Mouse (Mus musculus) neural tube, embryonic 13.5 days (tissue): Measurements from ENCODE around the gene Serpina11. TPM values are rescaled to one million over a fixed set of nuclear protein-coding genes. Genes with fewer than 3 reads are reported as not detected.

Source experiments
- ATAC-seq: fragments of 200-750 bp; cut with Nextera tagmentation; 2 replicates; pipeline ENCODE4 v1.8.0; 2017; ENCODE audit warnings: low read depth, mild to moderate bottlenecking, moderate TSS enrichment, moderate library complexity
- H3K27ac ChIP-seq: fragments of 300-500 bp; sonication (generic); replicated peaks from 2 replicates; pipeline ENCODE4 v1.5.1; 2015; ENCODE audit warnings: moderate library complexity, mild to moderate bottlenecking, inconsistent platforms
- H3K27me3 ChIP-seq: fragments of 300-500 bp; sonication (generic); 2 replicates; pipeline ENCODE4 v1.6.1; 2015; ENCODE audit warnings: mild to moderate bottlenecking, inconsistent platforms
- H3K36me3 ChIP-seq: fragments of 300-500 bp; sonication (generic); 2 replicates; pipeline ENCODE4 v1.6.1; 2015; ENCODE audit warnings: mild to moderate bottlenecking, inconsistent platforms
- H3K4me1 ChIP-seq: fragments of 300-500 bp; sonication (generic); replicated peaks from 2 replicates; pipeline ENCODE4 v1.6.1; 2015; ENCODE audit warnings: inconsistent platforms
- H3K4me2 ChIP-seq: fragments of 300-500 bp; sonication (generic); 2 replicates; pipeline ENCODE4 v1.6.1; 2015; ENCODE audit warnings: inconsistent platforms, mild to moderate bottlenecking, moderate library complexity
- H3K4me3 ChIP-seq: fragments of 300-500 bp; sonication (generic); 2 replicates; pipeline ENCODE4 v1.5.1; 2015; ENCODE audit warnings: mild to moderate bottlenecking, inconsistent platforms
- H3K9ac ChIP-seq: fragments of 300-500 bp; sonication (generic); 2 replicates; pipeline ENCODE4 v1.6.1; 2015; ENCODE audit warnings: moderate library complexity, mild to moderate bottlenecking, inconsistent platforms
- H3K9me3 ChIP-seq: fragments of 300-500 bp; sonication (generic); 2 replicates; pipeline ENCODE4 v1.6.1; 2016; ENCODE audit warnings: inconsistent platforms
- WGBS: fragments of 180-500 bp; shearing (Covaris S2); methylation state at CpG from one replicate; pipeline ENCODE4 v1.1.7; 2015; 5-methylcytosine and 5-hydroxymethylcytosine counted together
- polyA plus RNA-seq: library from polyadenylated mRNA; unstranded; fragments of >200 nt; fragmentation: Nextera tagmentation; extraction: Ambion mirVana; gene quantifications from 2 replicates; pipeline ENCODE4 v1.2.1, GENCODE M21; 2015

Gene Serpina11
- polyA plus RNA-seq: not detected in 2 replicates

DNA sequence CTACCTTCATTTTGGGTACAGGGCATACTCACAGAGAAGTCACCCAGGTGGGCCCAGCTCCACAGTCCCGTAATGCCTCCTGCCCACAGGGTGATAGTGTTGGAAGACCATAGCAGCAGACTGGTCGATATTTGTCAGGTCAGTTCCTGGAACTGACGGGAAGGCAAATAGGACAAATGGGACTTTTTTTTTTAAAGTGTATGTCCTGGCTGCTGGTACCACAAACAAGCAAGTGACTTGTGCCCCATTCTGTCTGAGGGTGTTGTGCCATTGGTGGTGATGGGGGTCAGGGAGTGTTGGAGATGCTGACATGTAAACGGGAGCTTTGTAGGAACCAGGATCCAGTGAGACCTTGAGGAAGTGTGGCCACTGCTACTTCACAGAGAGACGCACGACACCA, at the start of gene Serpina11:
Gene Serpina11, minus strand, starts transcription at position 101 of the 400 bp plus-strand sequence.
- Histone ChIP-seq H3K9me3 (no peaks in the 10 kb centered on the region), H3K4me3 (no peak within 1 kb of the TSS), H3K4me2 (no peak within 1 kb of the TSS), H3K27ac (no peak within 1 kb of the TSS), H3K4me1 (no peaks in the 10 kb centered on the region), H3K27me3 (no peaks in the 10 kb centered on the region), H3K36me3 (no peaks in the 10 kb centered on the region), H3K9ac (no peak within 1 kb of the TSS)
- WGBS: 90% methylated on average over 6 of the region's 6 CpGs
- ATAC-seq: no peak

DNA sequence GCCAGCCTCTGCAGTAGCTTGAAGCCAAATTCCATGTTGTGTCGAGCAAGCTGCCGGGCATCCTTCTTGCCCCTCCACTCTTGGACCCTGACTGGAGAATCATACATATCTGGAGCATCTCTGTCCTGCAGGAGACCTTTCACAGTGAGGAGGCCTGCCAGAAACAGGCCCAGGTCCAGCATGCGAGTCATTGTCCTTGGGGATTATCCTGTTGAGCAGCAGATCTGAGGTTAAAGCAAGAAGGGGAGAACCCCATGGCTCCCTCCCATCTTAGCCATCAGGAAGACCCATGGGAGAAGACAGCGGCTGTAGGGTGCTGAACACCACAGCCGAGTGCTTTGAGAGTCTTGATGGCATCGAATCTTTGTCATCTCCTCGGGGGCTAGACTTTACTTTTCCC, 48.4 kb upstream of the Serpina11 start:
- Histone ChIP-seq H3K4me2 (no peak overlapping the region), H3K9me3 (no peaks in the 10 kb centered on the region), H3K4me1 (no peaks in the 10 kb centered on the region), H3K9ac (no peak overlapping the region), H3K27me3 (no peaks in the 10 kb centered on the region), H3K27ac (no peak overlapping the region), H3K4me3 (no peak overlapping the region), H3K36me3 (no peaks in the 10 kb centered on the region)
- 91% methylated on average over 7 of the region's 7 CpGs for WGBS
- ATAC-seq: no peak

DNA sequence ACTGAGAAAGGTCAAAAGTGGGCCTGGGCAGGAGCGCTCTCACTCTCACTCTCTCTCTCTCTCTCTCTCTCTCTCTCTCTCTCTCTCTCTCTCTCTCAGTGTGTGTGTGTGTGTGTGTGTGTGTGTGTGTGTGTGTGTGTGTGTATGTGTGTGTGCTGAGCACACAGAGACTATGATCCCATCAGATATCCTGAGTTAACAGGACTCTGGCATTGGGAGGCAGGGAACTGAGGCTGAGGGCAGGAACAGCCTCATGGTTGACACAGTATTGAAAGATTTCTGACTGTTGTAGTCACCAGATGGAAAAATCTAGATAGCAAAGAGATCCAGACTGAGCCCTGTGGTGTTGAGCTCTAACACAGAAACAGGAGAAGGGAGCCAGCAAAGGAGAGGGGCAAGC, 44.0 kb upstream of the Serpina11 start:
- Histone ChIP-seq H3K9ac (no peak overlapping the region), H3K4me3 (no peak overlapping the region), H3K27me3 (no peaks in the 10 kb centered on the region), H3K4me2 (no peak overlapping the region), H3K4me1 (no peaks in the 10 kb centered on the region), H3K9me3 (no peaks in the 10 kb centered on the region; the same call in 1 of the 2 replicates), H3K27ac (no peak overlapping the region), H3K36me3 (no peaks in the 10 kb centered on the region)
- WGBS: 100% methylated on average over 1 of the region's 1 CpGs
- no peak for ATAC-seq

DNA sequence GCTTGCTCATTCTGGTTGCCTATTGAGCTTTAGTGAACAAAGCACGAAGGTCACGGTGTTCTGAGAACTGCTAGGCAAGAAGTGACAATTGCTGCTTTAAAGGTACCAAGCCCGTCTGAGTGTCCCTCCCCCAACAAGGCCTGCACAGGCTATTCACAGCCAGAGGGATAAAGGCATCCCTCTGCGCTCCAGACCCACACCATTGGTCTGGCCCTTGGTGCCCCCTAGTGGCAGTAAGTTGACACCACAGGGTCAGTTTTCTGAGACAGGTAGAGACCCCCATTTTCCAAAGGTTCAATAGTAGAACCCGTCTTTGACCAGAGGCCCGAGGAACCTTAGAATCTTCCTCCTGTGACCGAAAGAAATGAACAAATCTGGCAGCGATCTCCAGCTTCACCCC, 40.2 kb upstream of the Serpina11 start:
- 50% methylated on average over 8 of the region's 8 CpGs for WGBS
- Histone ChIP-seq H3K4me3 (no peak overlapping the region), H3K36me3 (no peaks in the 10 kb centered on the region), H3K9me3 (no peaks in the 10 kb centered on the region; the same call in 1 of the 2 replicates), H3K27me3 (no peaks in the 10 kb centered on the region), H3K4me2 (no peak overlapping the region), H3K4me1 (no peaks in the 10 kb centered on the region), H3K9ac (no peak overlapping the region), H3K27ac (no peak overlapping the region)
- ATAC-seq: no peak

DNA sequence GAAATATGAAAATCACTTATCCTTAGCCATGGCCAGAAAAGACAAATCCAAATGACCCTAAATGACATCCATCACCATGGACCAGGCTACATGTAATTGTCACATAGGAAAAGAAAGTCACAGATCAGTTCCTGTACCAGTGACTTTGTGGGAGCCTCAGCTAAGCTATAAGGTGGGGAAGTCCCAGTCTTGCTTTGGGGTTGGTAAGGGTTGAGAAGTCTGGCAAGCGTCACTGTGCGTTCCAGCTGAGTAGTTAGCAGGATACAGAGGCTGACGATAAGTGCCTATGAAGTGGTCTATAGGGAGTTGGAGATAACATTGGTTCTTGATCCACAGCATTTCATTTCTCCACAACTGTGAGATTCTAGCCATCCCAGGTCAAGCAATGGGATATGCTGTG, 25.5 kb upstream of the Serpina11 start:
- ATAC-seq: no peak
- 83% methylated on average over 3 of the region's 3 CpGs for WGBS
- no peak overlapping the region for H3K27ac ChIP-seq

DNA sequence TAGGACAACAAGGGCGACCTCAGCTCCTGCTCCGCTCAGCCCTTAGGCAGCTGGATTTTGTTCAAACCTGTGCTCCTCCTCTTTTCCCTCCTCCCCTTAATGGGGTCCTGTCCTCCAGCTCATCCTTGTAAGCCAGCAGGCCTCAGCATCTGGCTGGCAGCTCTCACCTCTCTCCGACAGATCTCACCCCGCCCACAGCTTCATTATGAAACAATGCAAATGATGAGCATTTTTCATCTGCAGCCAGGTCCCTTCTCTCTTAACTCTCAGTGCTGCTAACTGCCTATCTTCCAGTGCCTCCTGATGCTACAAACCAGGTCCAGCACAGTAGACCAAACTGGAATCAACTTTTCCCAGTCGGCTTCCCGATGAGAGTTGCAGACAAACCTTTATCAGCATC, 23.9 kb upstream of the Serpina11 start, which contains the start of gene Serpina9:
Gene Serpina9, minus strand, starts transcription at position 136 of the 400 bp plus-strand sequence.
- no peak within 1 kb of the TSS for H3K4me3 ChIP-seq
- no peaks in the 10 kb centered on the region for H3K27me3 ChIP-seq
- H3K27ac ChIP-seq: no peak within 1 kb of the TSS
- H3K9ac ChIP-seq: no peak within 1 kb of the TSS
- H3K36me3 ChIP-seq: no peaks in the 10 kb centered on the region
- H3K4me1 ChIP-seq: no peaks in the 10 kb centered on the region
- 89% methylated on average over 6 of the region's 6 CpGs for WGBS
- H3K4me2 ChIP-seq: no peak within 1 kb of the TSS
- H3K9me3 ChIP-seq: no peaks in the 10 kb centered on the region
- ATAC-seq: no peak

More for the DNA sequence above, 25.5 kb upstream of the Serpina11 start:
- H3K9me3 ChIP-seq: no peaks in the 10 kb centered on the region
- no peak overlapping the region for H3K4me2 ChIP-seq
- H3K4me1 ChIP-seq: no peaks in the 10 kb centered on the region
- no peaks in the 10 kb centered on the region for H3K36me3 ChIP-seq
- H3K4me3 ChIP-seq: no peak overlapping the region
- H3K9ac ChIP-seq: no peak overlapping the region
- no peaks in the 10 kb centered on the region for H3K27me3 ChIP-seq

DNA sequence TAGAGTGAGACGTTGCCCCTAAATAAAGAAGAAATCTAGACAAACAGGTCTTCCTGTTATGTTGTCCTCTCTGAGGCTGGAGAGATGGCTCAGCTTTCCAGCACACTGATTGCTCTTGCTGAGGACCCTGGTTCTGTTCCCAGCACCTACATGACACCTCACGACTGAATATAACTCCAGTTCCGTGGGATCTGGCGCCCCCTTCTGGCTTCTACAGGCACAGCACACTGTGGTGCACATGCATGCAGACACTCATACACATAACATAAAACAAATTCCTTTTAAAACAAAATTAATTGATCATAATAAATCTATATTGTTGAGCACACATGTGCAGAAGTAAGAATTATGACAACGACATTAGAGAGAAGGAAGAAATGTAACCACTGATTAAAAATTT, 14.9 kb upstream of the Serpina11 start:
- Histone ChIP-seq H3K4me1 (0 out of 2 replicates have a peak, but pooled peaks cover under 1% of the 10 kb centered on the region), H3K36me3 (no peaks in the 10 kb centered on the region), H3K9ac (no peak overlapping the region), H3K27ac (no peak overlapping the region), H3K4me2 (no peak overlapping the region), H3K9me3 (no peaks in the 10 kb centered on the region), H3K27me3 (no peaks in the 10 kb centered on the region), H3K4me3 (no peak overlapping the region)
- ATAC-seq: no peak
- 83% methylated on average over 5 of the region's 5 CpGs for WGBS

DNA sequence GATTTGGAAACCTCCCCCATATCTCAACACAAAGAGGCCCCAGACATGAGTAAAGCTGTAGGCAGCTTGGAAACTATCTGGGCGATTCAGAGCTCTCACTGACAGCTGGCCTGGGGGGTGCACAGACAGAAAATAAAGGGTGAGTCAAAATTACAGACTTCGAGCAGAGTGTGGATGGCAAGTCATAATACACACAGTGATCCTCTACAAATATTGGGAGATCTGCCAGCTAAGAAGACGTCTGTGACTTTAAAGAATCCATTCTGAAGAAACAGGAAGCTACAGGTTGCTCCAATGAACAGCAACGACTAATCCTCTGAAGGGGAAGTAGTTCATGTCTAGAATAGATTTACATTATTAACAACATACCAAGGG, 13.5 kb upstream of the Serpina11 start:
- Histone ChIP-seq H3K27me3 (no peaks in the 10 kb centered on the region), H3K4me2 (no peak overlapping the region), H3K9me3 (no peaks in the 10 kb centered on the region), H3K36me3 (no peaks in the 10 kb centered on the region), H3K9ac (no peak overlapping the region), H3K4me1 (0 out of 2 replicates have a peak, but pooled peaks cover 6% of the 10 kb centered on the region), H3K4me3 (no peak overlapping the region), H3K27ac (no peak overlapping the region)
- 70% methylated on average over 4 of the region's 4 CpGs for WGBS
- no peak for ATAC-seq

DNA sequence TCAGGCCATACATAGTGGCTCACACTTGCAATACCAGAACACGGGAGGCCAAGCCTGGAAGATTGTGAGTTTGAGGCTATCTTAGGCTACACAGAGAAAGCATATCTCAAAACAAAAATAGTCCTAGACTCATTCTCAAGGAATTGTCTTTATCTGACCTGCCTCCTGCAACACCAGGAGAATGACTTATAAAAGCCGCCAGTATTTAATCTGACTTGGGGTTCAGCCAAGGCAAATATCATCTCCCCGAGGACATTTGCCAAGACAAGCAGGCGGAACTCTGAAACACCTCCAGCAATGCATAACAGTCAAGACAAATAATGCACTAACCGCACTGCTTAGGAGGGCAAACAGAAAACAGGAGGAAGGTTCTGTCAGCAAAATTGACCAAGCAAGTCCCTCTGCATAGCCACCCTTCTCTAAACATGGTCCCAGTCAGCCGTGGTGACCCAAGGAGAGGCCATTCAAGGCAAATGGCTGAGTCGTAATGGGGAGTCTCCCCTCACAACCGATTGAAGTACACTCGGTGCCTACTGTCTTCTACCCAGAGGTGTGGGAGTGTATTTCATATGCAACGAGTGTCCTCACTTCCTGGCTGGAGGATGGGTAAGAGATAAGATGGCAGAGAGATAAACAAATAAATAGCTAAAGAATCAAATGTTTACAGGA, 12.9 kb upstream of the Serpina11 start:
- Histone ChIP-seq H3K4me1 (0 out of 2 replicates have a peak, but pooled peaks cover 6% of the 10 kb centered on the region), H3K9me3 (no peaks in the 10 kb centered on the region), H3K27ac (no peak overlapping the region), H3K27me3 (no peaks in the 10 kb centered on the region), H3K9ac (no peak overlapping the region), H3K4me3 (no peak overlapping the region), H3K4me2 (no peak overlapping the region), H3K36me3 (no peaks in the 10 kb centered on the region)
- 75% methylated on average over 10 of the region's 10 CpGs for WGBS
- ATAC-seq: no peak

DNA sequence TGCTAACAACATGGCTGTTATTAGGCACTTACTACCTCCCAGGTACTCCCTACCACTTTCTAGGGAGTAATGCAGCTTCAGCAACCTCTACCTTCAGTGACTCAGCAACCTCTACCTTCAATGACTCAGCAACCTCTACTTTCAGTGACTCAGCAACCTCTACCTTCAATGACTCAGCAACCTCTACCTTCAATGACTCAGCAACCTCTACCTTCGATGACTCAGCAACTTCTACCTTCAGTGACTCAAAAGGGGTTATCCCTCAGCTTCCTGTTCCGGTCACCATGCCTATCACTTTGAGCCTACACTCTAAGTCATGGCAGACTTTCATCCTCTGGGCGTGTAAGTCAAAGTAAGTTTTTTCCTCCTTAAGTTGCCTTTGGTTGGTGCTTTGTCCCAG, 10.8 kb upstream of the Serpina11 start:
- H3K4me2 ChIP-seq: no peak overlapping the region
- no peaks in the 10 kb centered on the region for H3K27me3 ChIP-seq
- no peaks in the 10 kb centered on the region for H3K36me3 ChIP-seq
- H3K9ac ChIP-seq: no peak overlapping the region
- no peak for ATAC-seq
- H3K27ac ChIP-seq: no peak overlapping the region
- no peaks in the 10 kb centered on the region for H3K9me3 ChIP-seq
- WGBS: 94% methylated on average over 3 of the region's 3 CpGs
- no peak overlapping the region for H3K4me3 ChIP-seq
- 0 out of 2 replicates have a peak, but pooled peaks cover 6% of the 10 kb centered on the region for H3K4me1 ChIP-seq

DNA sequence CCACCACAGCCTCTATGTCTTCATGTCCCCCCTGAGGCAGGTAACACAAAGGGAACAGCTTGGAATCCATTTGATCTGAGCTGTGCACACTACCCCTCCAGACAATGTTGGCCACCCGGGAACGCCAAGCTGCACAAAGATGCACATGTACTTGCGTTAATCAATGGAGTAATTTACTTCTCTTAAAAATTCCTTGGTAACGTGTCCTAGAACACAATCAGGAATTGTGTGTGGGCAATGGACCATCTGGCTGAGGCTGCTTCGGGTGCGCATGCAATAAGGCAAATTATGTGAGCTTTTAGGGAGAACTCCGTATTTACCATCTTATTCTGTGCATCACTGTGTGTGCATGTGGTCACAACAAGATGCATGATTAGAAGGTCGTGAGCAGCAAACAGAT, 9.9 kb upstream of the Serpina11 start:
- no peaks in the 10 kb centered on the region for H3K27me3 ChIP-seq
- H3K9ac ChIP-seq: no peak overlapping the region
- 69% methylated on average over 8 of the region's 8 CpGs for WGBS
- ATAC-seq: no peak
- no peaks in the 10 kb centered on the region for H3K9me3 ChIP-seq
- no peak overlapping the region for H3K4me3 ChIP-seq
- H3K4me2 ChIP-seq: no peak overlapping the region
- H3K36me3 ChIP-seq: no peaks in the 10 kb centered on the region
- no peak overlapping the region for H3K27ac ChIP-seq
- H3K4me1 ChIP-seq: 0 out of 2 replicates have a peak, but pooled peaks cover 6% of the 10 kb centered on the region

DNA sequence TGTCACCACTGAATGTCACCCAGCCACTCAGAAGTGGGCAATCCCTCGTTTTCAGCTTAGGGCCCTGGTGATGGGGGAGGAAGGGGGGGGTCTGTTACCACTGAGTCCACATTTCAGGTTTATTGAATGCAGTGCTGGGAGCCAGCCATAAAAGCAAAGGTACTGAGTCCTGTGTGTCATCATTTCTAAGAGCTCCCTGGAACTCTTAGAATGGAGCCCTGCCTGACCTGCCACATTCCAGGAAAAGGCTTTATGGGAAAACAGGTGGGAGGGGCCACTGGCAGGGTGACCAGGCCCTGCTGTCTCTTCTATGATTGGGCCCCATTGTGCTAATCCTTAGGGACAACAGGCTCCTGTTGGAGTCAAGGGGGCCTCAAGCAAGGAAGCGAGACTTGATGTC, 6.8 kb upstream of the Serpina11 start:
- Histone ChIP-seq H3K4me1 (0 out of 2 replicates have a peak, but pooled peaks cover 6% of the 10 kb centered on the region), H3K27me3 (no peaks in the 10 kb centered on the region), H3K4me2 (no peak overlapping the region), H3K27ac (no peak overlapping the region), H3K4me3 (no peak overlapping the region), H3K9me3 (no peaks in the 10 kb centered on the region), H3K36me3 (no peaks in the 10 kb centered on the region), H3K9ac (no peak overlapping the region)
- no peak for ATAC-seq
- WGBS: 66% methylated on average over 2 of the region's 2 CpGs
